Mouse (Mus musculus) CH12.LX (cell line): ENCODE measurements around the gene Ccna2. TPM values are rescaled to one million over a fixed set of nuclear protein-coding genes. Genes with fewer than 3 reads are reported as not detected.

Experiments
- DNase-seq: peaks from one replicate; pipeline ENCODE4 v3.0.0-alpha.2; 2013; ENCODE audit errors: extremely low read depth
- H3K27ac ChIP-seq: 2 replicates; pipeline ENCODE4 v1.5.1; 2012; ENCODE audit warnings: low read depth, mild to moderate bottlenecking, control low read depth, moderate library complexity; ENCODE audit not compliant: insufficient read depth
- H3K27me3 ChIP-seq: replicated peaks from 2 replicates; pipeline ENCODE3; 2012; ENCODE audit warnings: inconsistent platforms
- H3K36me3 ChIP-seq, 2 experiments: replicated peaks in 1 of 2; 2 replicates each; pipeline versions ENCODE3 to v1.6.1; 2012; ENCODE audit warnings: inconsistent platforms in 1 of 2, low read length in 1 of 2, mild to moderate bottlenecking in 1 of 2, mixed read lengths in 1 of 2, moderate library complexity in 1 of 2; ENCODE audit not compliant: control insufficient read depth in 1 of 2, insufficient read depth in 1 of 2
- H3K4me1 ChIP-seq, 2 experiments: 2 replicates each; pipeline ENCODE4 v1.6.1; 2012; ENCODE audit warnings: inconsistent platforms in 1 of 2, moderate library complexity in 1 of 2; ENCODE audit not compliant: insufficient read depth in 2 of 2, control insufficient read depth in 1 of 2
- H3K4me2 ChIP-seq: 2 replicates; pipeline ENCODE4 v1.6.1; 2012; ENCODE audit warnings: low read depth, mild to moderate bottlenecking, control low read depth; ENCODE audit not compliant: poor library complexity, insufficient read depth, severe bottlenecking
- H3K4me3 ChIP-seq, 3 experiments: fragments of 150-350 bp in 1 of 3; sonication (generic) in 1 of 3; replicated peaks in 1 of 3; 2 replicates each; pipeline versions ENCODE3 to v1.5.1; 2011 to 2012; ENCODE audit warnings: low read depth in 2 of 3, low read length in 2 of 3, mild to moderate bottlenecking in 2 of 3, moderate library complexity in 2 of 3, control low read depth in 1 of 3, improper control_type of control experiment in 1 of 3, inconsistent platforms in 1 of 3, mixed read lengths in 1 of 3; ENCODE audit not compliant: poor library complexity in 1 of 3
- H3K79me2 ChIP-seq: replicated peaks from 2 replicates; pipeline ENCODE4 v1.6.1; 2012; ENCODE audit warnings: mild to moderate bottlenecking, moderate library complexity; ENCODE audit not compliant: control insufficient read depth, poor library complexity, insufficient read depth, severe bottlenecking; ENCODE audit errors: extremely low read depth
- H3K9ac ChIP-seq: 2 replicates; pipeline ENCODE4 v1.6.1; 2012; ENCODE audit warnings: low read depth, mild to moderate bottlenecking, control low read depth, moderate library complexity; ENCODE audit not compliant: insufficient read depth
- H3K9me3 ChIP-seq: replicated peaks from 2 replicates; pipeline ENCODE3; 2012; ENCODE audit warnings: low read length, inconsistent platforms, mixed read lengths
- BHLHE40 ChIP-seq: IDR thresholded peaks from 2 replicates; pipeline ENCODE4 v1.6.1; 2011; ENCODE audit warnings: mild to moderate bottlenecking, low read depth, low read length, improper control_type of control experiment
- E2F4 ChIP-seq: IDR thresholded peaks from 2 replicates; pipeline ENCODE4 v1.6.1; 2011; ENCODE audit warnings: low read depth, low read length, improper control_type of control experiment; ENCODE audit not compliant: insufficient replicate concordance
- EP300 ChIP-seq: IDR thresholded peaks from 2 replicates; pipeline ENCODE4 v1.6.1; 2011; ENCODE audit warnings: low read length, improper control_type of control experiment
- ETS1 ChIP-seq: conservative IDR thresholded peaks from 2 replicates; pipeline ENCODE4 v1.6.1; 2012; ENCODE audit warnings: low read depth, mild to moderate bottlenecking, inconsistent platforms, low read length, improper control_type of control experiment, moderate library complexity
- HCFC1 ChIP-seq: IDR thresholded peaks from 2 replicates; pipeline ENCODE4 v1.6.1; 2012; ENCODE audit warnings: low read depth, mild to moderate bottlenecking, inconsistent platforms, low read length, improper control_type of control experiment
- IRF4 ChIP-seq: IDR thresholded peaks from 2 replicates; pipeline ENCODE4 v1.6.1; 2014; ENCODE audit warnings: low read depth, mild to moderate bottlenecking, inconsistent platforms, low read length, improper control_type of control experiment
- MAFK ChIP-seq: IDR thresholded peaks from 2 replicates; pipeline ENCODE4 v1.6.1; 2011; ENCODE audit warnings: low read length, improper control_type of control experiment; ENCODE audit not compliant: insufficient replicate concordance
- MAX ChIP-seq: IDR thresholded peaks from 2 replicates; pipeline ENCODE4 v1.6.1; 2011; ENCODE audit warnings: low read length, improper control_type of control experiment
- MEF2A ChIP-seq: IDR thresholded peaks from 2 replicates; pipeline ENCODE4 v1.6.1; 2014; ENCODE audit warnings: low read depth, mild to moderate bottlenecking, inconsistent platforms, low read length, improper control_type of control experiment, borderline replicate concordance
- MXI1 ChIP-seq: IDR thresholded peaks from 2 replicates; pipeline ENCODE4 v1.6.1; 2011; ENCODE audit warnings: mild to moderate bottlenecking, low read depth, low read length, improper control_type of control experiment
- MYC ChIP-seq: IDR thresholded peaks from 2 replicates; pipeline ENCODE4 v1.6.1; 2011; ENCODE audit warnings: low read depth, mild to moderate bottlenecking, improper control_type of control experiment, low read length
- NELFE ChIP-seq: IDR thresholded peaks from 2 replicates; pipeline ENCODE4 v1.6.1; 2011; ENCODE audit warnings: low read depth, low read length, improper control_type of control experiment
- POLR2A ChIP-seq: IDR thresholded peaks from 2 replicates; pipeline ENCODE4 v1.6.1; 2011; ENCODE audit warnings: low read depth, mild to moderate bottlenecking, improper control_type of control experiment, low read length
- RAD21 ChIP-seq: IDR thresholded peaks from 2 replicates; pipeline ENCODE4 v1.6.1; 2011; ENCODE audit warnings: low read depth, mild to moderate bottlenecking, low read length, improper control_type of control experiment, moderate library complexity
- SIN3A ChIP-seq: IDR thresholded peaks from 2 replicates; pipeline ENCODE4 v1.6.1; 2012; ENCODE audit warnings: low read length, improper control_type of control experiment, inconsistent platforms
- SMC3 ChIP-seq: IDR thresholded peaks from 2 replicates; pipeline ENCODE4 v1.6.1; 2011; ENCODE audit warnings: low read depth, low read length, improper control_type of control experiment
- TCF12 ChIP-seq: IDR thresholded peaks from 2 replicates; pipeline ENCODE4 v1.6.1; 2014; ENCODE audit warnings: low read depth, mild to moderate bottlenecking, inconsistent platforms, low read length, improper control_type of control experiment
- UBTF ChIP-seq: IDR thresholded peaks from 2 replicates; pipeline ENCODE4 v1.6.1; 2012; ENCODE audit warnings: low read depth, mild to moderate bottlenecking, inconsistent platforms, low read length, improper control_type of control experiment, moderate library complexity
- ZKSCAN1 ChIP-seq: IDR thresholded peaks from 2 replicates; pipeline ENCODE4 v1.6.1; 2012; ENCODE audit warnings: low read depth, inconsistent platforms, low read length, improper control_type of control experiment, borderline replicate concordance
- ZMIZ1 ChIP-seq: IDR thresholded peaks from 2 replicates; pipeline ENCODE4 v1.6.1; 2012; ENCODE audit warnings: low read depth, mild to moderate bottlenecking, inconsistent platforms, low read length, improper control_type of control experiment
- dilution Hi-C: fragments of 300-500 bp; cut with MboI; formaldehyde crosslinking; loops from 2 replicates; pipeline ENCODE4 v1.14.3; 2020; ENCODE audit warnings: low sequenced_read_pairs; ENCODE audit not compliant: extremely low pct_unique_long_range_greater_than_20kb, extremely low pct_ligation_motif_present
- in situ Hi-C: fragments of 300-500 bp; cut with MboI; formaldehyde crosslinking; loops from 3 replicates; pipeline ENCODE4 v1.14.3; 2019; ENCODE audit warnings: low sequenced_read_pairs, low pct_ligation_motif_present, low pct_unique_long_range_greater_than_20kb, mixed read lengths
- polyA plus RNA-seq: library from polyadenylated mRNA; unstranded; fragments of >175 nt; gene quantifications from 2 replicates; pipeline ENCODE4 v1.2.1, GENCODE M21; 2012; ENCODE audit warnings: low read depth; ENCODE audit not compliant: insufficient read length
- total RNA-seq, 2 experiments: library from RNA; depleted of rRNA; stranded (reverse); fragments of 300-350 nt in 1 of 2; fragments of >200 nt in 1 of 2; gene quantifications; 2 replicates each; pipeline ENCODE4 v1.2.3; 2012 to 2014

The Ccna2 gene
- total and polyA plus RNA-seq, 3 experiments = 94.7 to 240 (median 148) TPM

DNA sequence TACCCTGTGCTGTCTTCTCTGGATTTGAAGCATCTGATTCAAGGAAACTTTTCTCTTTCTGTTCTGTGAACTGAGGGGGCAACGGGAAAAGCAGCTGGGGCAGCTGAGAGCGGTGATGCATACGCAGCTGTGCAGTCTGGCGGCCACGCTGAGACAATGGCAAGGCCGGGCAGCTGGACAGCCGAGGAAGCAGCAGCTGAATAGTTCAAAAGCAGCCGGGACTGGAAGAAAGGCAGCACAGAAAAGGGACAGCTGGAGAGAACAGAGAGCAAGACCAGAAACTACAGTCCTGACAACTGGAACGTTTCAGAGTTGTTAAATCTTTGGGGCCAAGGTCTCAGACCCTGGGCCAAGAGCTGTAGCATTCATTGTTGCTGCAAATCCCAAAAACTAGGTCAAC is 20.6 kb downstream of the Ccna2 start:
- Histone ChIP-seq H3K4me3 (no peak overlapping the region), H3K27ac (no peak overlapping the region), H3K9me3 (no peaks in the 10 kb centered on the region), H3K36me3 (peaks cover 21 to 27% of the 10 kb centered on the region in 2 experiments), H3K4me2 (peak overlapping the region; percentile 71), H3K79me2 (peaks cover 11% of the 10 kb centered on the region), H3K9ac (peak overlapping the region; percentile 28; the same call in 1 of the 2 replicates), H3K27me3 (no peaks in the 10 kb centered on the region), H3K4me1 (peaks cover 2 to 16% of the 10 kb centered on the region in 2 experiments; a peak in 2 of 4 replicates)
- dilution Hi-C loops = no loop called here
- no peak for TF ChIP-seq UBTF
- no peak for TF ChIP-seq BHLHE40
- peak; percentile 15; the same call in 1 of the 2 replicates for TF ChIP-seq ETS1
- 0 out of 2 replicates have a peak, but pooled peaks have one; percentile 34 for TF ChIP-seq TCF12
- DNase-seq = no peak
- in situ Hi-C loops = no loop called here

DNA sequence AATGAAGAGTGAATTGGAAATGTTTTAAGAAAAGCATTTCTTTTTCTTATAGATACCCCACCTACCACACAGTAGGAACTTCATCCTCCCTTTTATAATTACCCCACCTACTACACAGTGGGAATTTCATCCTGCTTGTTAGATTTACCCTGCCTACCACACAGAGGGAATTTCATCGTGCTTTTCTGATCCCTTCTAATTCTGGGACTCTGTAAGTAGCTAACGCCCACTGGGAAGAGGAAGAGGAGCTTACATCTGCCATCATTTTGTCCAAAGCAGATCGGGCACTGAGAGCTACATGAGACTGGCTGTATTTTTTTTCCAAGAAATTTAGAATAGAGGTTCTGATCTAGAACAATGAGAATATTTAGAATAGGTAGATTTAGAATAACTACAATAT is 27.0 kb downstream of the Ccna2 start:
- Histone ChIP-seq H3K9me3 (no peaks in the 10 kb centered on the region), H3K36me3 (no peaks in the 10 kb centered on the region), H3K27me3 (no peaks in the 10 kb centered on the region), H3K4me3 (no peak overlapping the region), H3K79me2 (no peaks in the 10 kb centered on the region), H3K4me1 (no peaks in the 10 kb centered on the region), H3K27ac (no peak overlapping the region), H3K4me2 (no peak overlapping the region), H3K9ac (no peak overlapping the region)
- TF ChIP-seq SIN3A (no peak), MEF2A (no peak), HCFC1 (no peak), IRF4 (no peak), ZMIZ1 (no peak), MAX (no peak), RAD21 (no peak), POLR2A (no peak), SMC3 (no peak), MAFK (no peak), NELFE (no peak), MYC (no peak), EP300 (no peak), E2F4 (no peak), MXI1 (no peak), ZKSCAN1 (no peak)
- DNase-seq = no peak
- dilution Hi-C loops = no loop called here
- in situ Hi-C loops = no loop called here
